Mouse (Mus musculus) cerebellum, adult 2 months (tissue): ENCODE measurements at regions not wholly inside any gene's neighbourhood (a gene's known extent, or its start where the extent isn't known, plus 50 kb on each side); places are given as distances from the start of the nearest gene placed in this dataset.

Experiments used
- CTCF ChIP-seq: fragments of 200-500 bp; IDR thresholded peaks from 2 replicates; pipeline ENCODE4 v1.5.1; 2011; ENCODE audit warnings: low read depth, mild to moderate bottlenecking, control low read depth, low read length, moderate library complexity, borderline replicate concordance; ENCODE audit not compliant: insufficient read depth
- POLR2A ChIP-seq: fragments of 200-500 bp; IDR thresholded peaks from 2 replicates; pipeline ENCODE4 v1.6.1; 2011; ENCODE audit warnings: low read length, control low read depth, borderline replicate concordance; ENCODE audit not compliant: insufficient read depth

GRCm38 (mm10) chr4:7429308-7429707 is 809.5 kb downstream of the Car8 start:
- TF ChIP-seq POLR2A (no peak), CTCF (no peak)
